Mouse (Mus musculus): ENCODE results near the gene Mef2d.

GRCm38 (mm10) chr3:88157771-88158597 lies 15.8 kb downstream of the Mef2d start:
- TF ChIP-seq CHD2 (IDR thresholded peaks at IDR 0.05; ENCODE audit: low read depth, low read length), result no peak
- TF ChIP-seq ZC3H11A (IDR thresholded peaks at IDR 0.05; ENCODE audit: borderline replicate concordance, low read depth, low read length), result no peak
